Mouse (Mus musculus) CH12.LX (cell line): ENCODE measurements at regions not wholly inside any gene's neighbourhood (a gene's known extent, or its start where the extent isn't known, plus 50 kb on each side); places are given as distances from the start of the nearest gene placed in this dataset.

Experiments used
- DNase-seq: peaks from one replicate; pipeline ENCODE4 v3.0.0-alpha.2; 2013; ENCODE audit errors: extremely low read depth
- H3K27ac ChIP-seq: 2 replicates; pipeline ENCODE4 v1.5.1; 2012; ENCODE audit warnings: low read depth, mild to moderate bottlenecking, control low read depth, moderate library complexity; ENCODE audit not compliant: insufficient read depth
- H3K27me3 ChIP-seq: replicated peaks from 2 replicates; pipeline ENCODE3; 2012; ENCODE audit warnings: inconsistent platforms
- H3K36me3 ChIP-seq, 2 experiments: replicated peaks in 1 of 2; 2 replicates each; pipeline versions ENCODE3 to v1.6.1; 2012; ENCODE audit warnings: inconsistent platforms in 1 of 2, low read length in 1 of 2, mild to moderate bottlenecking in 1 of 2, mixed read lengths in 1 of 2, moderate library complexity in 1 of 2; ENCODE audit not compliant: control insufficient read depth in 1 of 2, insufficient read depth in 1 of 2
- H3K4me1 ChIP-seq, 2 experiments: 2 replicates each; pipeline ENCODE4 v1.6.1; 2012; ENCODE audit warnings: inconsistent platforms in 1 of 2, moderate library complexity in 1 of 2; ENCODE audit not compliant: insufficient read depth in 2 of 2, control insufficient read depth in 1 of 2
- H3K4me2 ChIP-seq: 2 replicates; pipeline ENCODE4 v1.6.1; 2012; ENCODE audit warnings: low read depth, mild to moderate bottlenecking, control low read depth; ENCODE audit not compliant: poor library complexity, insufficient read depth, severe bottlenecking
- H3K4me3 ChIP-seq, 3 experiments: fragments of 150-350 bp in 1 of 3; sonication (generic) in 1 of 3; replicated peaks in 1 of 3; 2 replicates each; pipeline versions ENCODE3 to v1.5.1; 2011 to 2012; ENCODE audit warnings: low read depth in 2 of 3, low read length in 2 of 3, mild to moderate bottlenecking in 2 of 3, moderate library complexity in 2 of 3, control low read depth in 1 of 3, improper control_type of control experiment in 1 of 3, inconsistent platforms in 1 of 3, mixed read lengths in 1 of 3; ENCODE audit not compliant: poor library complexity in 1 of 3
- H3K79me2 ChIP-seq: replicated peaks from 2 replicates; pipeline ENCODE4 v1.6.1; 2012; ENCODE audit warnings: mild to moderate bottlenecking, moderate library complexity; ENCODE audit not compliant: control insufficient read depth, poor library complexity, insufficient read depth, severe bottlenecking; ENCODE audit errors: extremely low read depth
- H3K9ac ChIP-seq: 2 replicates; pipeline ENCODE4 v1.6.1; 2012; ENCODE audit warnings: low read depth, mild to moderate bottlenecking, control low read depth, moderate library complexity; ENCODE audit not compliant: insufficient read depth
- H3K9me3 ChIP-seq: replicated peaks from 2 replicates; pipeline ENCODE3; 2012; ENCODE audit warnings: low read length, inconsistent platforms, mixed read lengths
- BHLHE40 ChIP-seq: IDR thresholded peaks from 2 replicates; pipeline ENCODE4 v1.6.1; 2011; ENCODE audit warnings: mild to moderate bottlenecking, low read depth, low read length, improper control_type of control experiment
- CHD1 ChIP-seq: IDR thresholded peaks from 2 replicates; pipeline ENCODE4 v1.6.1; 2012; ENCODE audit warnings: low read depth, low read length, improper control_type of control experiment, inconsistent platforms
- CHD2 ChIP-seq: IDR thresholded peaks from 2 replicates; pipeline ENCODE4 v1.6.1; 2011; ENCODE audit warnings: low read length, improper control_type of control experiment
- CTCF ChIP-seq, 2 experiments: IDR thresholded peaks in 1 of 2; conservative IDR thresholded peaks in 1 of 2; 2 replicates each; pipeline ENCODE4 v1.5.1; 2011 to 2012; ENCODE audit warnings: low read depth in 2 of 2, low read length in 2 of 2, improper control_type of control experiment in 1 of 2, inconsistent platforms in 1 of 2, mild to moderate bottlenecking in 1 of 2, moderate library complexity in 1 of 2
- E2F4 ChIP-seq: IDR thresholded peaks from 2 replicates; pipeline ENCODE4 v1.6.1; 2011; ENCODE audit warnings: low read depth, low read length, improper control_type of control experiment; ENCODE audit not compliant: insufficient replicate concordance
- EP300 ChIP-seq: IDR thresholded peaks from 2 replicates; pipeline ENCODE4 v1.6.1; 2011; ENCODE audit warnings: low read length, improper control_type of control experiment
- ETS1 ChIP-seq: conservative IDR thresholded peaks from 2 replicates; pipeline ENCODE4 v1.6.1; 2012; ENCODE audit warnings: low read depth, mild to moderate bottlenecking, inconsistent platforms, low read length, improper control_type of control experiment, moderate library complexity
- GABPA ChIP-seq: IDR thresholded peaks from 2 replicates; pipeline ENCODE4 v1.6.1; 2012; ENCODE audit warnings: low read depth, low read length, improper control_type of control experiment, inconsistent platforms; ENCODE audit not compliant: insufficient replicate concordance
- IRF4 ChIP-seq: IDR thresholded peaks from 2 replicates; pipeline ENCODE4 v1.6.1; 2014; ENCODE audit warnings: low read depth, mild to moderate bottlenecking, inconsistent platforms, low read length, improper control_type of control experiment
- JUN ChIP-seq: IDR thresholded peaks from 2 replicates; pipeline ENCODE4 v1.6.1; 2011; ENCODE audit warnings: low read depth, mild to moderate bottlenecking, low read length, improper control_type of control experiment, moderate library complexity; ENCODE audit not compliant: insufficient read depth
- KAT2A ChIP-seq: IDR thresholded peaks from 2 replicates; pipeline ENCODE4 v1.6.1; 2012; ENCODE audit warnings: low read length, improper control_type of control experiment, inconsistent platforms; ENCODE audit not compliant: insufficient replicate concordance
- MAFK ChIP-seq: IDR thresholded peaks from 2 replicates; pipeline ENCODE4 v1.6.1; 2011; ENCODE audit warnings: low read length, improper control_type of control experiment; ENCODE audit not compliant: insufficient replicate concordance
- MAX ChIP-seq: IDR thresholded peaks from 2 replicates; pipeline ENCODE4 v1.6.1; 2011; ENCODE audit warnings: low read length, improper control_type of control experiment
- MAZ ChIP-seq: IDR thresholded peaks from 2 replicates; pipeline ENCODE4 v1.6.1; 2012; ENCODE audit warnings: low read depth, mild to moderate bottlenecking, inconsistent platforms, low read length, improper control_type of control experiment, moderate library complexity
- MEF2A ChIP-seq: IDR thresholded peaks from 2 replicates; pipeline ENCODE4 v1.6.1; 2014; ENCODE audit warnings: low read depth, mild to moderate bottlenecking, inconsistent platforms, low read length, improper control_type of control experiment, borderline replicate concordance
- MXI1 ChIP-seq: IDR thresholded peaks from 2 replicates; pipeline ENCODE4 v1.6.1; 2011; ENCODE audit warnings: mild to moderate bottlenecking, low read depth, low read length, improper control_type of control experiment
- MYC ChIP-seq: IDR thresholded peaks from 2 replicates; pipeline ENCODE4 v1.6.1; 2011; ENCODE audit warnings: low read depth, mild to moderate bottlenecking, improper control_type of control experiment, low read length
- NELFE ChIP-seq: IDR thresholded peaks from 2 replicates; pipeline ENCODE4 v1.6.1; 2011; ENCODE audit warnings: low read depth, low read length, improper control_type of control experiment
- NRF1 ChIP-seq: IDR thresholded peaks from 2 replicates; pipeline ENCODE4 v1.6.1; 2014; ENCODE audit warnings: low read depth, mild to moderate bottlenecking, inconsistent platforms, low read length, improper control_type of control experiment, moderate library complexity
- SIN3A ChIP-seq: IDR thresholded peaks from 2 replicates; pipeline ENCODE4 v1.6.1; 2012; ENCODE audit warnings: low read length, improper control_type of control experiment, inconsistent platforms
- TBP ChIP-seq: conservative IDR thresholded peaks from 2 replicates; pipeline ENCODE4 v1.6.1; 2011; ENCODE audit warnings: low read depth, low read length, improper control_type of control experiment
- UBTF ChIP-seq: IDR thresholded peaks from 2 replicates; pipeline ENCODE4 v1.6.1; 2012; ENCODE audit warnings: low read depth, mild to moderate bottlenecking, inconsistent platforms, low read length, improper control_type of control experiment, moderate library complexity
- USF2 ChIP-seq: conservative IDR thresholded peaks from 2 replicates; pipeline ENCODE4 v1.6.1; 2011; ENCODE audit warnings: low read depth, low read length, improper control_type of control experiment
- dilution Hi-C: fragments of 300-500 bp; cut with MboI; formaldehyde crosslinking; loops from 2 replicates; pipeline ENCODE4 v1.14.3; 2020; ENCODE audit warnings: low sequenced_read_pairs; ENCODE audit not compliant: extremely low pct_unique_long_range_greater_than_20kb, extremely low pct_ligation_motif_present
- in situ Hi-C: fragments of 300-500 bp; cut with MboI; formaldehyde crosslinking; loops from 3 replicates; pipeline ENCODE4 v1.14.3; 2019; ENCODE audit warnings: low sequenced_read_pairs, low pct_ligation_motif_present, low pct_unique_long_range_greater_than_20kb, mixed read lengths

DNA sequence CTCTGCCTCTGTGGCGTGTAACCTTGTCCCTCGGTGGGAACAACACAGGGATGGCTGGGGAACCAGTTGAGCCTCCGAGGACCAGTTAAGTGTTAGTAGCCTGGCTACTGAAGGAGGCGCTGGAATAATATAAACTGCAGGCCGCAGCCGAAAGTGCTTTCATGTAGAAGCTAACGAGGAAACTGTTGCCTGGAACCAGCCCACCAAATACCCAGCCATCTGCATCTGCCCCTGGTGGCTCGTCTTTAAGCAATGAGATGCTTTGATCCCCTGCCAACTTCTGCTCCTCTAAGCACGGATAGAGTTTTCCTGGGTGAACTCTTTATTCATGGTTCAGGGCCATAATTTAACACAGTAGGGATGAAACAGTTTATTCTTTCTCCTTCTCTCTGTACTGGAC is 137.2 kb upstream of the Prok2 start:
- Histone ChIP-seq H3K9me3 (no peaks in the 10 kb centered on the region), H3K4me2 (no peak overlapping the region), H3K4me3 (no peak overlapping the region), H3K36me3 (no peaks in the 10 kb centered on the region), H3K27ac (no peak overlapping the region), H3K79me2 (no peaks in the 10 kb centered on the region), H3K9ac (no peak overlapping the region), H3K4me1 (peaks cover 9 to 50% of the 10 kb centered on the region in 2 experiments), H3K27me3 (no peaks in the 10 kb centered on the region)
- TF ChIP-seq EP300 (no peak), USF2 (no peak), MXI1 (no peak), BHLHE40 (no peak), TBP (no peak), MAZ (no peak), IRF4 (no peak), CHD1 (no peak), SIN3A (no peak), E2F4 (no peak), GABPA (no peak), MAX (no peak), ETS1 (no peak), NELFE (no peak), MAFK (no peak), CHD2 (no peak)
- in situ Hi-C loops (no loop called here), dilution Hi-C loops (no loop called here)
- DNase-seq, result no peak

DNA sequence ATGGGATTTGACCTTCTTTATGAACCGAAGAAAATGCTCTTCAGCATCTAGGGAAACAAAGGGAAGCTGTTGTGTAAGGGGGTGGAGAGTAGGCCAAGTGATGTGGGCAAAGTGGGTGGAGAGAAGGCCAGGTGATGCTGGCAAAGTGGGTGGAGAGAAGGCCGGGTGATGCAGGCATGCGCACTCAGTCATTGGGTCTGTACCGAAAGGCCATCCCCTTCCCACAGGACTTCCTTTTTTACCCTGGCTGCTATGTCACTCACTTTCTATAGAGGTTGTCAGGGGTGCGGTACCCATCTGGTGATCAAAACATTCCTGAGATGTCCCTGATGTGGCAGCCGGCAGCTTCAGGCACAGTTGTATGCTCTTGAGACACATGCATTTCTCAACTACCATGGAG is 131.2 kb upstream of the Prok2 start:
- no peak overlapping the region for H3K4me3 ChIP-seq
- H3K27me3 ChIP-seq, result no peaks in the 10 kb centered on the region
- no peaks in the 10 kb centered on the region for H3K79me2 ChIP-seq
- H3K4me1 ChIP-seq, result peaks cover 5 to 20% of the 10 kb centered on the region in 2 experiments; a peak in 2 of 4 replicates
- no peaks in the 10 kb centered on the region for H3K9me3 ChIP-seq
- no peak overlapping the region for H3K4me2 ChIP-seq
- dilution Hi-C loops (no loop called here), in situ Hi-C loops (no loop called here)
- H3K9ac ChIP-seq, result no peak overlapping the region
- no peak for DNase-seq
- no peaks in the 10 kb centered on the region for H3K36me3 ChIP-seq
- H3K27ac ChIP-seq, result no peak overlapping the region
- TF ChIP-seq CTCF (conservative IDR thresholded peaks at IDR 0.05 in 1 of 2, IDR thresholded peaks at IDR 0.05 in 1 of 2; ENCODE audit: low read depth in 2 of 2, low read length in 2 of 2), result no peak
- TF ChIP-seq E2F4, result no peak
- TF ChIP-seq UBTF, result no peak
- TF ChIP-seq MEF2A, result no peak
- TF ChIP-seq ETS1, result no peak
- no peak for TF ChIP-seq KAT2A
- no peak for TF ChIP-seq JUN
- no peak for TF ChIP-seq MAX
- no peak for TF ChIP-seq USF2
- TF ChIP-seq MAZ, result no peak
- no peak for TF ChIP-seq MYC
- no peak for TF ChIP-seq MXI1
- TF ChIP-seq NRF1, result no peak; the same call in 1 of the 2 replicates
